Mouse (Mus musculus): ENCODE data around the gene 4931409K22Rik.
"Not testable (repeated sequence)": the region's sequence is repeated elsewhere in the genome, so short reads cannot be mapped to it uniquely, and the experiment has no call there.

Gene 4931409K22Rik

GRCm38 (mm10) chr5:24593230-24593629 lies 36.6 kb upstream of the 4931409K22Rik start:
- DNase-seq (ENCODE audit: low read depth, low spot score): no peak

- no peak for DNase-seq (ENCODE audit: low read depth, low spot score)
Observed at GRCm38 (mm10) chr5:24592471-24593160, 36.0 kb upstream of the 4931409K22Rik start.

- DNase-seq (ENCODE audit: low read depth, low spot score): no peak
Observed at GRCm38 (mm10) chr5:24591796-24592470, 35.3 kb upstream of the 4931409K22Rik start.

GRCm38 (mm10) chr5:24591268-24591721 lies 34.7 kb upstream of the 4931409K22Rik start:
- DNase-seq (ENCODE audit: low read depth, low spot score): no peak

- no peak for DNase-seq (ENCODE audit: low read depth, low spot score)
Observed at GRCm38 (mm10) chr5:24589511-24590500, 33.2 kb upstream of the 4931409K22Rik start.

- DNase-seq (ENCODE audit: low read depth, low spot score): no peak
Observed at GRCm38 (mm10) chr5:24587200-24587577, 30.6 kb upstream of the 4931409K22Rik start.

GRCm38 (mm10) chr5:24586547-24587199 lies 30.1 kb upstream of the 4931409K22Rik start, which contains the start of gene Chpf2:
Gene Chpf2, plus strand, starts transcription at chr5:24586741.
- peak; percentile 60 for DNase-seq (ENCODE audit: low read depth, low spot score)

- no peak for DNase-seq (ENCODE audit: low read depth, low spot score)
Observed at GRCm38 (mm10) chr5:24586106-24586505, 29.5 kb upstream of the 4931409K22Rik start.

- no peak for DNase-seq (ENCODE audit: low read depth, low spot score)
Observed at GRCm38 (mm10) chr5:24578109-24578963, 21.7 kb upstream of the 4931409K22Rik start.

GRCm38 (mm10) chr5:24577183-24577929 lies 20.7 kb upstream of the 4931409K22Rik start, which contains the start of gene Abcf2:
Gene Abcf2, minus strand, starts transcription at chr5:24577467.
- DNase-seq (ENCODE audit: low read depth, low spot score): peak; percentile 100

- DNase-seq (ENCODE audit: low read depth, low spot score): no peak
Observed at GRCm38 (mm10) chr5:24576801-24577182, 20.2 kb upstream of the 4931409K22Rik start.

GRCm38 (mm10) chr5:24575948-24576347 lies 19.3 kb upstream of the 4931409K22Rik start:
- DNase-seq (ENCODE audit: low read depth, low spot score): no peak

- not testable (repeated sequence) for DNase-seq (ENCODE audit: low read depth, low spot score)
Observed at GRCm38 (mm10) chr5:24555335-24555734, 1.3 kb downstream of the 4931409K22Rik start.

- DNase-seq (ENCODE audit: low read depth, low spot score): no peak
Observed at GRCm38 (mm10) chr5:24553621-24554244, 2.9 kb downstream of the 4931409K22Rik start.

GRCm38 (mm10) chr5:24551317-24551688 lies 5.3 kb downstream of the 4931409K22Rik start:
- DNase-seq (ENCODE audit: low read depth, low spot score): no peak

- DNase-seq (ENCODE audit: low read depth, low spot score): no peak
Observed at GRCm38 (mm10) chr5:24550598-24551316, 5.9 kb downstream of the 4931409K22Rik start.

- DNase-seq (ENCODE audit: low read depth, low spot score): no peak
Observed at GRCm38 (mm10) chr5:24542643-24543042, 14.0 kb downstream of the 4931409K22Rik start.

GRCm38 (mm10) chr5:24541144-24541569 lies 15.5 kb downstream of the 4931409K22Rik start:
- DNase-seq (ENCODE audit: low read depth, low spot score): no peak
